Mouse (Mus musculus): ENCODE measurements around the gene Gm49378.
A peak's percentile ranks its signal among the peaks of the same experiment; 100 is the strongest.

- TF ChIP-seq CHD2 (IDR thresholded peaks at IDR 0.05; ENCODE audit: low read depth, low read length), result no peak
- TF ChIP-seq ZNF384 (IDR thresholded peaks at IDR 0.05; ENCODE audit: low read depth, low read length), result no peak
- TF ChIP-seq HCFC1 (IDR thresholded peaks at IDR 0.05; ENCODE audit: borderline replicate concordance, insufficient read depth, low read length), result no peak
- TF ChIP-seq MAFK (IDR thresholded peaks at IDR 0.05; ENCODE audit: insufficient read depth, low read depth, low read length), result peak; percentile 30; the same call in 1 of the 2 replicates
Measured at GRCm38 (mm10) chr14:55586149-55586548, 51.5 kb downstream of the Gm49378 start.
